Mouse (Mus musculus) cerebellum, adult (tissue): ENCODE results near the gene Nipal4.

Experiments
- ATAC-seq: cut with Nextera tagmentation; 2 replicates; pipeline ENCODE4 v1.9.2; 2017; ENCODE audit warnings: mild to moderate bottlenecking, moderate library complexity, mixed read lengths; ENCODE audit not compliant: insufficient number of reproducible peaks, low FRiP score, low TSS enrichment

Nipal4 gene

GRCm38 (mm10) chr11:46169908-46170307, 3.6 kb upstream of the Nipal4 start:
- ATAC-seq = no peak

- no peak for ATAC-seq
These were observed 2.2 kb upstream of the Nipal4 start for GRCm38 (mm10) chr11:46168506-46168905.

GRCm38 (mm10) chr11:46157462-46157861, 8.8 kb downstream of the Nipal4 start:
- no peak for ATAC-seq

GRCm38 (mm10) chr11:46156945-46157344, 9.4 kb downstream of the Nipal4 start:
- ATAC-seq = no peak

GRCm38 (mm10) chr11:46146619-46147018, 19.7 kb downstream of the Nipal4 start:
- ATAC-seq = no peak

GRCm38 (mm10) chr11:46145163-46145875, 21.0 kb downstream of the Nipal4 start:
- no peak for ATAC-seq

- no peak for ATAC-seq
These were observed 23.0 kb downstream of the Nipal4 start for GRCm38 (mm10) chr11:46143342-46143741.

GRCm38 (mm10) chr11:46134899-46135298, 31.4 kb downstream of the Nipal4 start:
- no peak for ATAC-seq

- ATAC-seq = no peak
These were observed 35.0 kb downstream of the Nipal4 start for GRCm38 (mm10) chr11:46131022-46131986.

GRCm38 (mm10) chr11:46128548-46128945, 37.8 kb downstream of the Nipal4 start:
- no peak for ATAC-seq

GRCm38 (mm10) chr11:46127621-46128547, 38.4 kb downstream of the Nipal4 start:
- no peak for ATAC-seq

- ATAC-seq = no peak
These were observed 39.4 kb downstream of the Nipal4 start for GRCm38 (mm10) chr11:46126827-46127410.

- no peak for ATAC-seq
These were observed 40.0 kb downstream of the Nipal4 start for GRCm38 (mm10) chr11:46126317-46126716.

GRCm38 (mm10) chr11:46125835-46126229, 40.5 kb downstream of the Nipal4 start:
- ATAC-seq = no peak

- no peak for ATAC-seq
These were observed 41.0 kb downstream of the Nipal4 start for GRCm38 (mm10) chr11:46125093-46125834.

GRCm38 (mm10) chr11:46123328-46123866, 42.9 kb downstream of the Nipal4 start:
- no peak for ATAC-seq

GRCm38 (mm10) chr11:46122875-46123274, 43.4 kb downstream of the Nipal4 start:
- no peak for ATAC-seq

- no peak for ATAC-seq
These were observed 44.6 kb downstream of the Nipal4 start for GRCm38 (mm10) chr11:46121666-46122065.

- no peak for ATAC-seq
These were observed 46.2 kb downstream of the Nipal4 start for GRCm38 (mm10) chr11:46120084-46120483.
